Mouse (Mus musculus) embryo, embryonic 11.5 days (tissue): Measurements from ENCODE around the gene Btbd9.

ENCODE experiments used
- DNase-seq: peaks from one replicate; pipeline ENCODE4 v3.0.0-alpha.2; 2012; ENCODE audit warnings: low read depth, low spot score

Btbd9 gene

DNA sequence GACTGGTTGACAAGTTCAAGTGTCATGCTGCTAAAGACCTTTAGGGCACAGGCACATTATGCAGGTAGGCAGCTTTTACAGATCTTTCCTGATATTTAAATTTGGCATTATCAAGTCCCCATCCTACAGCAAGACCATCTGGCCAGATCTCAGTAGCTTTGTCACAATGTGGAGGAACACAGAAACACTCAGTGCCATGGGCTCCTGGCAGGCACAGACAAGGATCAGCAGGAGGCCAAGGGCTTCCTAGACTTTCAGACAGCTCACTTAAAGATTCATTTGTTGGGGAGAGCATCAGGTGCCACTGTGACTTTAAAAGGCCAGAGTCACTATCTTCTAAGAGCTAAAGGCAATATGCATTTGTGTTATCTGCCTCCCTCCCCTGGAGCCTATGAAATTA is 293.3 kb downstream of the Btbd9 start:
- no peak for DNase-seq

- DNase-seq, result no peak
Observed at GRCm38 (mm10) chr17:30280323-30281118, 295.8 kb downstream of the Btbd9 start.

DNA sequence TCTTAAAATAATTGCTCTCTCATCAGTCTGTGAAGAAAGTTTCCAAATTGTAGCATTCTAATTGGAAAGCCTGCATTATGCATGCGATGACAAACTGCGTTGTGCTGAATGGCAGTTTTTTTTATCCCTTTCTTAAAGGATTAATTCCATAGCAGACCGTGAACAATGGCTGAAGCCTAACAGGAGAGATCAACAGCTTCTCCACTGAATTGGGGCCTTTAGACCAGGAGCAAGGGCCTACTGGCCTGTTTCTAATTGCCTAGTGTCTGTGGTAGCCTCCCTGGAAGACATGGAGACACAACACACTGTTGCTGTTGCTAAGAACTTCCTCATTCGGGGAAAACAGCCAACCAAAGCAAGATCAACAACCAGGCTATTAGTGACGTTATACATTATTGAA is 296.6 kb downstream of the Btbd9 start:
- no peak for DNase-seq

DNA sequence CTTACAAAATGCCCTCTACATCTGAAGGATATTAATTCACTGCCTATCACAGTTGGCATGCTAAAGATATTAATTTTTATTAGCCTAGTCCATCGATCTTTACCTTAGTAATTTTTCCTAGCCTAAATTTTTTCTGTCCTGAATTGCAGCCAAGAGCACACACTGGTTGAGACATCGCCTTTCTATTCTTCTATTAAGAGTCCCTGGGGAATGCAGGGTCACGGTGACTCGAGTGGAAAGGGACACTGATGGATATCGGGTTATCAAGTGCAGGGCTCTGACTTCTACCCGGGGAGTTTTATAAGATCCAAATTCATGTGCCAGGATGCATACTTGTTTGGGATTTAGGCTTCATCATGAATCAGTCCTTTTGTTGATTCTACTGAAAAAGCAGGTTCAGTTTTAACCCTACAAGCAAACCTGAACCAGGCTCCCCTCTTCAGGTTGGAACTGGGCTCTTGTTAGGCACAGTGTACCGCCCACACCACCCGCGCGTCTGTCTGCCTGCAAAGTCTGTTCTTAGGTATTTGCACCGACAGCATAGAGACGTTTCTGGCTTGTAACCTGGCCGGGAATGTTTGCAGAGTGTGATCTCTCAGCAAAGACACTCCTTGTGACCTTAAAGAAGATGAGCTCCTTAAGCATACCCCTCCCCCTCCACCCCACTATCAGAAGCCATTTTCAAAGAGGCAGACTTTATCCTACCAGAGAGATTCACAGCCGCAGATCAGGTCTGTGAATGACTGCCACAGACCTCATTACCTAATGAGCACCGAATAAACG is 297.5 kb downstream of the Btbd9 start:
- no peak for DNase-seq

DNA sequence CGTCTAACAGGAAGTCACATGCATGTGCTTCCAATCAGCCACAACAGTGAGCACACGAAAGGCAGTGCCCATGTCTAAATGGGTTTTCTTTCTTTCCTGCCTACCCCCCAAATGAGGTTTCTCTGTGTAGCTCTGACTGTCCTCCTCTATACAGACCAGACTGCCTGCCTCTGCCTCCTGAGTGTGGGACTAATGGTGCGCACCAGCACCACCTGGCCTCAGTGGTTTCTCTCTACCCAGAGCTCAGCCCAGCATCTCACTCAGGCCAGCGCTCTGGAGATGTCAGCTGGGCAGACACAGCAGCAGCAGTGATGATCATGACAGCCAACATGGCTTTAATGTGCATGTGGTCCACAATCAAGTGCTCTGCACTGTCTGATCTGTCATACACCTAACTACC is 299.8 kb downstream of the Btbd9 start:
- no peak for DNase-seq

GRCm38 (mm10) chr17:30272769-30273168 is 303.5 kb downstream of the Btbd9 start:
- no peak for DNase-seq

DNA sequence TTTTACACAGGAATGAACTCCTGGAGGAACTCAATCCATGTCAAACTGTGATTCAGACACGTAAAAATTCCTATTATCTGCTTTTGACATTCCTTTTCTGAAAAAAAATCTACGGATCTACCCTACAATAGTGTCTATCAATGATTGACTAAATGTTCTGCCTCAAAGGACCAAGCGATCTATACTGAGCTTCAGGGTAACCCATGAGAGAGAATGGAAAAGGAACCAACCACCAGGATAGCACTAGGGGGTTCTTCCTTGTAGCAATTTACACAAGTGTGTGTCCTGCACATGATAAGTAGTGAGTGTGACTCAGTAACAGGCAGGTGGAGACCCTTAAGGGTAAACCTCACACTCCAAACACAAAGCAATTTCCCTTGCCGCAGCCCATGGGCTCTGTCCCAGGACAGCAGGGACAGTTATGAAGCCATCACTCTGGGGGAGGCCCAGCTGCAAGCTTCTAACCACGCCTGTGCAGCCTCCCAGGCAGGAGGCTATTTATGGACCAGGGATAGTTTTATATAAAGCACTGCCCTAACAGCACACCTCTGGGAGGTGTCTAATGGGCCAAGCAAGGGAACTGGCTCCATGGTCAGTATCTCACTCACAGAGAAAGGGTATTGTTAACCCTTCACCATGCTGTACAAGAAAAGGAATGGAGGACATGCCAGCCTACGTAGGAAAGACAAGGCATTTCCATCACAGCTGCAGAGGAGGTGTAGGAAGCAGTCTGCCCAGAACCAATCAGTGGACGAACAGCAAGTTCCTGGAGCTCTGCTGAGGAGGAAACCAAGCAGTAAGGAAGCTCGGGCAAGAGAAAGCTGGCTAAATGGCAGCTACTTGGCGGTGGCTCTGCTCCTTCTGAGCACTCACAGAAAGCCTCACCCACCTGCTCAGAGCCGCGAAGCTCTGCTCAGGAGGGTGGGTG is 306.9 kb downstream of the Btbd9 start:
- no peak for DNase-seq

- no peak for DNase-seq
Observed at GRCm38 (mm10) chr17:30268456-30268855, 307.8 kb downstream of the Btbd9 start.

DNA sequence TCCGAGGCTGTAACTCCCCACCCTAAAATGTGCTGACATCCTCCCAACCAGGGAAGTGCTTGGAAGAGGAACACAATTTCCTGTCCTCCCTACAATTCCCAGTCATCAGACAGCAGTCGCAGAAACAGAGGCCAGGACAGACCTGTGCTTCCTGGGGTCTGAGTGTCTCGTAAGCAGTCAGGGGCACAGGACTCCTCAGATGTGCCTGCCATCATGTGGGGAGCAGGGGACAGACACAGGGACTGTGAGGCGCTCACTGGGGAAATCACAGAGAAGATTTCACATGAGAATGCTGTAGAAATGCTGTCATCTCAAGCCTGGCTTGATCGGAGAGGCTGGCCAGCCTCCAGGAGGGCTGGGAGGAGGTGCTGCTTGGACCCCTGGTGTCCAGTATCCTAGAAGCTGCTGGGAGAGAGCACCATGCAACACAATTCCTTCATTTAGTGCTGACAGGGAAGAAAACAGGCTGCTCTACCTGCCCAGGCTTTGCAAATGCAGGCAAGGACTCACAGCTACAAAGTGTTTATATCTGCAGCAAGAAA is 308.8 kb downstream of the Btbd9 start:
- DNase-seq, result no peak

- DNase-seq, result no peak
Observed at GRCm38 (mm10) chr17:30263535-30263934, 312.8 kb downstream of the Btbd9 start.

DNA sequence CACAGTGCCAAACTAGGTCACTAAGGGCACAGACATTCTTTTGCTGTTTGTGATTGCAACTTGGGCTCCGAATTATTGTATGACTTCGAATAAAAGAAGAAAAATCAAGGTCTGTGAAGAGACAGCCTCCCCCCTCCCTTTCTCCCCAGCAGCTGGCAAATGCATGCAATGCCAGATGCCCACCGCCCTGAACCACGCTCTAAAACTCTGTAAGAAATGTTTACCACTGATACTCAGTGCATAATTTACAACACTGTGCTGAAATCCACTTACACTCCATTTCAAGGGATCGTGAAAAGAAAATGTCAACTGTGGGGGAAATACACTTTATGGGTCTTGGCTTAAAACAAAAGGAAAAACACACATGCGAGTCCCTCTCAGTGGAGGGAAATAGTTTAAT is 313.3 kb downstream of the Btbd9 start:
- DNase-seq, result no peak

DNA sequence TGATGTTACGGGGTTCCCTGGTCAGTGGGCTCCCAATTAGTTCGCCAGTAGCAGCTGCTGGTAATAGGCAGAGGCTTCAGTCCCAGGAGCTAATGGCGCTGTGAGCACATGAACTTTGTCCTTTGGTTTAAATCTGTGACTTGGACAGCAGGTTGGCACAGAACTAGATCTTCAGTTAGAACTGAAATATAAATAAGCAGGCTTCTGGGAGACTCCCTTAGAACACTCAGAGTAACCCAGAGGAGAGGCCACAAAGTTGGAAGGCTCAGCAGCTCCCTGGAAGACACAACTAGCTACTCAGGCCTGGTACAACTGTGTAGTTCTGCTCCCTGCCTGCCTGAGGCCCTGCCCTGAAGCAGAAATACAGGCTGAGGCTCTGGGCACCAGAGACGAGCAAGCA is 313.8 kb downstream of the Btbd9 start:
- no peak for DNase-seq

DNA sequence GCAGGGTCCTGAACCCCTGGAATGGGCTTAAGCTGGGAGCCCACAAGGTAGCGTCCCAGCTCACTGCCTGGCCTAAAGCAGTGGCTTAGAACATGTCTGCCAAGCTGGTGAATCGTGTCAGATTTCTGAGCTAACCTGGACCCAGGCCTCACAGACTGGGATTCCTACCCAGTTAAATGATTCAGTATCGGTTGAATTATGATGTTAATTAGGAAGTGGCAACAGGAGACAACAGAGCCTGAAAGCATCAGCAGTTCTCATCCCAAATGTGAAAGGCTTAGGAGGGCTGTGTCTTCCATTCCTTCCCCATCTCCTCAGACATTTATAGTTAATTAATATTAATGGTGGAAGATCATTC is 314.3 kb downstream of the Btbd9 start:
- no peak for DNase-seq

GRCm38 (mm10) chr17:30261307-30261982 is 314.8 kb downstream of the Btbd9 start:
- no peak for DNase-seq

- DNase-seq, result no peak
Observed at GRCm38 (mm10) chr17:30260641-30261306, 315.5 kb downstream of the Btbd9 start.

GRCm38 (mm10) chr17:30259938-30260337 is 316.4 kb downstream of the Btbd9 start:
- no peak for DNase-seq

DNA sequence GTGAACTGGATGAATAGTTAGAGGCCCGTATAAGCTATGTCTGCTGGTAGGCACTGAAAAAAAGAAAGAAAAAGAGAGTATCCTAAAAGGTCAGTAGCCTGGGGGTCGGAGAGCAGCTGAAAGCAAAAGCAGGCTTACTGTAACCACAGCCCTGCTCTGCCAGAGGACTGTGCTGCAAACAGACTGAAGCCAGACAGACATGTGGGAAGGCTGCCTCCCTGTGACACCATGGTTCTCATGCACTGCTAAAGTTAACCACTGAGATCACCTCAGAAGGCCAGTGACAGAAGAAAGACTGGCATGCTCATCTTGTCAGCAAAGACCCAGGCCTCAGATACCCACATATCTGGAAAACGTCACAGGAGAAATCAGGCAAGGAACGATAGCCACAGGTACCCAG is 317.8 kb downstream of the Btbd9 start:
- DNase-seq, result no peak

DNA sequence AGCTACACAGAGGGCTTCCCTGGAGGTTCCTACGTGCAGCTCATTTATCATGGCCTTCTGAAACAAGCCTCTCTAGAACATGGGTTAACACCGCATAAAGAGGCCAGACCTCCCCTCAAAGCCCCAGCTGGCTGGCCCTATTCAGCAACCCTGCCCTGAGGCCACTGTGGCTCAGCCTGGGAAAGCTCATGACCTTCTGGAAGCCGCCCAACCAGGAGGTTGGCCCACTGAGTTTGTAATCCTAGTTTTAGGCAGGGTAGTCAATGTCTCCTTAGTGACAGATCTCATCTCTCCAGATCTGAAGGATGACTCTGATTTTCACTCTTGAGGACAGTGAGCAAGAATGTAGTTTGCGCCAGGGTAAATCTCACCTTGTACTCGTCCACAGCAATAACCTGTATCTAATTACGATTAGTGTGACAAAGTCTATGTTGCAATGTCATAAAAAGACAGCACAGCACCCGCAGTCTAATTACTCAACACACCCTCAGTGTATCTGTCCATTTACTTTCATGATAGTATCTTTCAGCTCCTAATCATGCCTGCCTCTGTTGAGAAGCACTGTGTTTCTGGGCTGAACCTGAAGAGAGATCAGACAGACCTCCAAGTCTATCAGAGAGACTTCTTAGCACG is 320.2 kb downstream of the Btbd9 start:
- no peak for DNase-seq

GRCm38 (mm10) chr17:30253924-30254323 is 322.4 kb downstream of the Btbd9 start:
- DNase-seq, result no peak

- no peak for DNase-seq
Observed at GRCm38 (mm10) chr17:30253028-30253427, 323.3 kb downstream of the Btbd9 start.
